Mouse (Mus musculus) limb, embryonic 13.5 days (tissue): Measurements from ENCODE around the gene Shld1. TPM values are rescaled to one million over a fixed set of nuclear protein-coding genes. Genes with fewer than 3 reads are reported as not detected.

Experiments used
- ATAC-seq: fragments of 200-750 bp; cut with Nextera tagmentation; 2 replicates; pipeline ENCODE4 v1.8.0; 2017; ENCODE audit warnings: low read depth, moderate number of reproducible peaks, moderate TSS enrichment; ENCODE audit not compliant: low FRiP score
- H3K27ac ChIP-seq: fragments of 300-500 bp; sonication (generic); 2 replicates; pipeline ENCODE4 v1.5.1; 2015; ENCODE audit warnings: inconsistent platforms, mild to moderate bottlenecking, moderate library complexity
- H3K27me3 ChIP-seq: fragments of 300-500 bp; sonication (generic); 2 replicates; pipeline ENCODE4 v1.6.1; 2015; ENCODE audit warnings: mild to moderate bottlenecking, inconsistent platforms
- H3K36me3 ChIP-seq: fragments of 300-500 bp; sonication (generic); 2 replicates; pipeline ENCODE4 v1.6.1; 2015; ENCODE audit warnings: inconsistent platforms, mild to moderate bottlenecking, moderate library complexity
- H3K4me1 ChIP-seq: fragments of 300-500 bp; sonication (generic); 2 replicates; pipeline ENCODE4 v1.6.1; 2015; ENCODE audit warnings: inconsistent platforms
- H3K4me2 ChIP-seq: fragments of 300-500 bp; sonication (generic); replicated peaks from 2 replicates; pipeline ENCODE4 v1.6.1; 2015; ENCODE audit warnings: inconsistent platforms, mild to moderate bottlenecking, moderate library complexity
- H3K4me3 ChIP-seq: fragments of 300-500 bp; sonication (generic); 2 replicates; pipeline ENCODE4 v1.5.1; 2015; ENCODE audit warnings: moderate library complexity, mild to moderate bottlenecking, inconsistent platforms
- H3K9ac ChIP-seq: fragments of 300-500 bp; sonication (generic); 2 replicates; pipeline ENCODE4 v1.6.1; 2015; ENCODE audit warnings: mild to moderate bottlenecking, inconsistent platforms
- H3K9me3 ChIP-seq: fragments of 300-500 bp; sonication (generic); 2 replicates; pipeline ENCODE4 v1.6.1; 2016; ENCODE audit warnings: inconsistent platforms
- WGBS: fragments of 180-500 bp; shearing (Covaris S2); methylation state at CpG from one replicate; pipeline ENCODE4 v1.1.7; 2015; 5-methylcytosine and 5-hydroxymethylcytosine counted together
- polyA plus RNA-seq: library from polyadenylated mRNA; unstranded; fragments of >200 nt; fragmentation: Nextera tagmentation; extraction: Ambion mirVana; gene quantifications from 2 replicates; pipeline ENCODE4 v1.2.1, GENCODE M21; 2015

Gene Shld1
- polyA plus RNA-seq, 1 experiment from 2014 or later: 21.0 TPM

DNA sequence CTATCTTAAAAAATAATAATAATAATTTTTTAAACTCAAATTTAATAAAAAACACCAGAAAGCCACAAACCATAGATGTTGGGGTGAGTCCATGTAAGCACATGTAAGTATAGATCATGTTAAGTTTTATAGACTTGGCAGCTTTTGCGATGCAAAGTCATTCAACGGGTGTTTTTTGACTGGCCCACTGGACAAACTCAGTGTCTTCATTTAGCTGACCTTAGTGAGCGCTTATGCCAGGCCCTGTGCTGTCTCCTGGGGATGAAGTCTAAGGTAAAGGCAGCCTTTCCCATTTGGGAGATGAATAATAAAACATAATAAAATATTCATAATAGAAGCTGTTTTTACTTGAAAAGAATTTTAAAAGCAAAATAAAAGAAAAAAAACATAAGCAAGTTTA lies 28.2 kb downstream of the Shld1 start:
- no peaks in the 10 kb centered on the region for H3K4me1 ChIP-seq
- H3K27ac ChIP-seq: no peak overlapping the region
- WGBS: 75% methylated on average over 3 of the region's 3 CpGs
- no peak overlapping the region for H3K4me3 ChIP-seq
- H3K4me2 ChIP-seq: no peak overlapping the region
- ATAC-seq: no peak
- no peaks in the 10 kb centered on the region for H3K9me3 ChIP-seq
- peaks cover 9% of the 10 kb centered on the region for H3K36me3 ChIP-seq
- no peaks in the 10 kb centered on the region for H3K27me3 ChIP-seq
- H3K9ac ChIP-seq: no peak overlapping the region

- no peak overlapping the region for H3K27ac ChIP-seq
- H3K36me3 ChIP-seq: peaks cover 4% of the 10 kb centered on the region
- no peak overlapping the region for H3K4me3 ChIP-seq
- H3K9me3 ChIP-seq: no peaks in the 10 kb centered on the region
- H3K9ac ChIP-seq: no peak overlapping the region
- no peaks in the 10 kb centered on the region for H3K27me3 ChIP-seq
- H3K4me2 ChIP-seq: no peak overlapping the region
- whole genome bisulfite sequencing: 65% methylated on average over 12 of the region's 12 CpGs
- no peak for ATAC-seq
- H3K4me1 ChIP-seq: no peaks in the 10 kb centered on the region
These were observed 28.8 kb downstream of the Shld1 start for GRCm38 (mm10) chr2:132715421-132716070.

GRCm38 (mm10) chr2:132716154-132716553 lies 29.4 kb downstream of the Shld1 start:
- no peak overlapping the region for H3K27ac ChIP-seq
- H3K4me2 ChIP-seq: no peak overlapping the region
- H3K9me3 ChIP-seq: no peaks in the 10 kb centered on the region
- no peaks in the 10 kb centered on the region for H3K4me1 ChIP-seq
- no peak overlapping the region for H3K4me3 ChIP-seq
- H3K27me3 ChIP-seq: no peaks in the 10 kb centered on the region
- WGBS: 36% methylated on average over 5 of the region's 5 CpGs
- H3K36me3 ChIP-seq: no peaks in the 10 kb centered on the region
- H3K9ac ChIP-seq: no peak overlapping the region
- 0 out of 2 replicates have a peak, but pooled peaks have one; percentile 51 for ATAC-seq

- Histone ChIP-seq H3K27ac (no peak overlapping the region), H3K4me2 (no peak overlapping the region), H3K4me3 (no peak overlapping the region), H3K36me3 (no peaks in the 10 kb centered on the region), H3K4me1 (no peaks in the 10 kb centered on the region), H3K9ac (no peak overlapping the region), H3K9me3 (no peaks in the 10 kb centered on the region), H3K27me3 (no peaks in the 10 kb centered on the region)
- ATAC-seq: no peak
- 89% methylated on average over 9 of the region's 9 CpGs for WGBS
These were observed 30.3 kb downstream of the Shld1 start for GRCm38 (mm10) chr2:132716901-132717536.

- H3K27ac ChIP-seq: no peak overlapping the region
- H3K36me3 ChIP-seq: no peaks in the 10 kb centered on the region
- no peak overlapping the region for H3K9ac ChIP-seq
- no peaks in the 10 kb centered on the region for H3K9me3 ChIP-seq
- H3K4me3 ChIP-seq: no peak overlapping the region
- 92% methylated on average over 5 of the region's 5 CpGs for WGBS
- no peaks in the 10 kb centered on the region for H3K4me1 ChIP-seq
- H3K4me2 ChIP-seq: no peak overlapping the region
- no peaks in the 10 kb centered on the region for H3K27me3 ChIP-seq
- no peak for ATAC-seq
These were observed 30.8 kb downstream of the Shld1 start for GRCm38 (mm10) chr2:132717537-132717912.

- H3K4me3 ChIP-seq: no peak overlapping the region
- no peaks in the 10 kb centered on the region for H3K27me3 ChIP-seq
- H3K27ac ChIP-seq: no peak overlapping the region
- no peaks in the 10 kb centered on the region for H3K9me3 ChIP-seq
- no peak overlapping the region for H3K9ac ChIP-seq
- 74% methylated on average over 9 of the region's 9 CpGs for WGBS
- H3K36me3 ChIP-seq: peaks cover 5% of the 10 kb centered on the region; the same call in 1 of the 2 replicates
- no peak overlapping the region for H3K4me2 ChIP-seq
- ATAC-seq: no peak
- H3K4me1 ChIP-seq: no peaks in the 10 kb centered on the region
These were observed 34.3 kb downstream of the Shld1 start for GRCm38 (mm10) chr2:132720921-132721566.

DNA sequence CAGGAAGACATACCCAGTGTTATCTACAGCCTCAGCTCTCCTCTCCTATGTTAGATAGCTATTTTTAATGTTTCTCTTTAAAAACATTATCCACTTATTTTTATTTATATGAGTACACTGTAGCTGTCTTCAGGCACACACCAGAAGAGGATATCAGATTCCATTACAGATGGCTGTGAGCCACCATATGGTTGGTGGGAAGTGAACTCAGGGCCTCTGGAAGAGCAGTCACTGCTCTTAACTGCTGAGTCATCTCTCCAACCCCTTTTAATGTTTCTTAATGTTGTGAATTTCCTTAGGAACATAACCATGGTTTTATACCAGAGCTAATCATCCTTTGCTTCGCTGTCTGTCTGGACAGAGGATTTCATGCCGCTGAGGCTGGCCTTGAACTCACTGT lies 35.1 kb downstream of the Shld1 start:
- ATAC-seq: no peak
- no peak overlapping the region for H3K27ac ChIP-seq
- no peak overlapping the region for H3K4me3 ChIP-seq
- H3K4me2 ChIP-seq: no peak overlapping the region
- H3K36me3 ChIP-seq: peaks cover 5% of the 10 kb centered on the region; the same call in 1 of the 2 replicates
- H3K4me1 ChIP-seq: no peaks in the 10 kb centered on the region
- no peaks in the 10 kb centered on the region for H3K27me3 ChIP-seq
- no peaks in the 10 kb centered on the region for H3K9me3 ChIP-seq
- 92% methylated on average over 2 of the region's 2 CpGs for WGBS
- H3K9ac ChIP-seq: no peak overlapping the region

GRCm38 (mm10) chr2:132723958-132724431 lies 37.3 kb downstream of the Shld1 start:
- ATAC-seq: no peak
- Histone ChIP-seq H3K9me3 (no peaks in the 10 kb centered on the region), H3K4me1 (no peaks in the 10 kb centered on the region), H3K4me3 (no peak overlapping the region), H3K9ac (no peak overlapping the region), H3K4me2 (no peak overlapping the region), H3K27me3 (no peaks in the 10 kb centered on the region), H3K27ac (no peak overlapping the region), H3K36me3 (peaks cover 5% of the 10 kb centered on the region; the same call in 1 of the 2 replicates)
- WGBS: 53% methylated on average over 5 of the region's 5 CpGs

DNA sequence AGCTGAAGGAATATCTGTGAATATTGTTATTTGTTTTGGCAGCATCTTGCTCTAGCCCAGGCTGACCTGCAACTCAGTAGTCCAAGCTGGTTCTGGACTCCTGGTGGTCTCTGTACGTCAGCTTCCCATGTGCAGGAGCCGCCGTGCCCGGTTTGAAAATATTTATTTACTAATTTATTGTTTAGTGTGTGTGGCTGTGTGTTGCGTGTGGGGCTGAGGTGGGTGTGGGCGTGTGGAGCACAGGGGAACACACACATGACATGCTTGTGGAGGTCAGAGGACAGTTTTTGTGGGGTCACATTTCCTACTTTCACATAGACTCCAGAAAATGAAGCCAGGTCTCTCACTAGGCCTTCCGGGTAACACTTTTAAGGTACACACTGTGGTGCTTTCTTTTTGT lies 37.8 kb downstream of the Shld1 start:
- 92% methylated on average over 7 of the region's 7 CpGs for WGBS
- Histone ChIP-seq H3K9me3 (no peaks in the 10 kb centered on the region), H3K9ac (no peak overlapping the region), H3K4me2 (no peak overlapping the region), H3K27me3 (no peaks in the 10 kb centered on the region), H3K27ac (no peak overlapping the region), H3K4me1 (no peaks in the 10 kb centered on the region), H3K4me3 (no peak overlapping the region), H3K36me3 (peaks cover 5% of the 10 kb centered on the region; the same call in 1 of the 2 replicates)
- ATAC-seq: no peak

DNA sequence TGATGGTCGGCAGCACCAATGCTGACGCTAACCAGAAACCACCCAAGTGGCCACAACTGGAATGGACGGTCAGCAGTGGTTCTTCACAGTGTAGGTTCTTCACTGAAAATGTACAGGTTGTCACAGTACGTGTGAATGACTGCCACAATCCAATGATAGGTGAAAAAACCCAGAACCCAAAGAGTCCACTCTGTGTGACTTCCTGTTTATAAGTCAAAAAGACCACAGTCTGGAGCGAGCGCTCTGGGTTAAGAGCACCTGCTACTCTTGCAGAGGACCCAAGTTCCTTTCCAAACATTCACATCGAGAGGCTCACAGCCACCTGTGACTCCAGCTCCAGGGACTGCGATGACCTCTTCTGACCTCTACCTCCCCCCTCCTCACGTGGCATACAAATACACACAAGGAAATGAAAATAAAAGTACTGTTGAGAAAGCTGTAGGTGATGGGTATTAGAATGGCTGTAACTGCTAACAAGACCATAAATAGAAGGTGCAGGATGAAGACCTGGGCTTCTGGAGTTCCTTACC lies 38.7 kb downstream of the Shld1 start:
- H3K4me3 ChIP-seq: no peak overlapping the region
- H3K4me2 ChIP-seq: no peak overlapping the region
- no peaks in the 10 kb centered on the region for H3K27me3 ChIP-seq
- H3K36me3 ChIP-seq: peaks cover 5% of the 10 kb centered on the region; the same call in 1 of the 2 replicates
- WGBS: 84% methylated on average over 9 of the region's 9 CpGs
- no peak overlapping the region for H3K9ac ChIP-seq
- no peaks in the 10 kb centered on the region for H3K4me1 ChIP-seq
- H3K27ac ChIP-seq: no peak overlapping the region
- ATAC-seq: no peak
- no peaks in the 10 kb centered on the region for H3K9me3 ChIP-seq

- H3K4me3 ChIP-seq: no peak overlapping the region
- H3K9me3 ChIP-seq: no peaks in the 10 kb centered on the region
- no peak overlapping the region for H3K4me2 ChIP-seq
- no peaks in the 10 kb centered on the region for H3K4me1 ChIP-seq
- no peaks in the 10 kb centered on the region for H3K27me3 ChIP-seq
- peaks cover 5% of the 10 kb centered on the region; the same call in 1 of the 2 replicates for H3K36me3 ChIP-seq
- 93% methylated on average over 2 of the region's 2 CpGs for WGBS
- ATAC-seq: no peak
- no peak overlapping the region for H3K9ac ChIP-seq
- no peak overlapping the region for H3K27ac ChIP-seq
These were observed 39.4 kb downstream of the Shld1 start for GRCm38 (mm10) chr2:132726156-132726555.

DNA sequence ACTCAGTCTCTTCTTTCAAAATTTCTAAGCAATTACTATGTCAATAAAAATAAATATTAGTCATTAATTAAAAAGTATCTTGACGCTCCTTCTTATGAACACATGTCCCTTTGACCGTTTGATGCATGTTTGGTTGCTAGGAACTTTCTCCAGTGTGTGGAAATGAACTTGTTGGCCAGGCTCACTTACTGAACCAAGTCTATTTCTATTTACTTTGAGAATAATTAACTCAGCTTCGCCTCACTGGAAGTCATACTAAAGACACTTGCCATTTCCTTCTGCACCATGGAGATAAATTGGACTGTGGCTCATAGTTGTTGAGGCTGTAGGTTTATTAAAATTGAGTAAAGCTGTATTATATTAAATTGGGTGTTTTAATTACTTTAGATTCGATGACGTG lies 46.2 kb downstream of the Shld1 start:
- H3K9me3 ChIP-seq: no peaks in the 10 kb centered on the region
- H3K27ac ChIP-seq: no peak overlapping the region
- no peak overlapping the region for H3K4me3 ChIP-seq
- peaks cover 4% of the 10 kb centered on the region; the same call in 1 of the 2 replicates for H3K4me1 ChIP-seq
- no peak overlapping the region for H3K4me2 ChIP-seq
- no peaks in the 10 kb centered on the region for H3K27me3 ChIP-seq
- no peak for ATAC-seq
- H3K36me3 ChIP-seq: no peaks in the 10 kb centered on the region
- 88% methylated on average over 5 of the region's 5 CpGs for WGBS
- H3K9ac ChIP-seq: no peak overlapping the region
